Mouse (Mus musculus) liver, embryonic 12.5 days (tissue): ENCODE measurements at regions not wholly inside any gene's neighbourhood (a gene's known extent, or its start where the extent isn't known, plus 50 kb on each side); places are given as distances from the start of the nearest gene placed in this dataset.

Source experiments
- ATAC-seq: fragments of 200-750 bp; cut with Nextera tagmentation; 2 replicates; pipeline ENCODE4 v1.8.0; 2017; ENCODE audit warnings: moderate number of reproducible peaks, mild to moderate bottlenecking, moderate library complexity
- H3K27ac ChIP-seq: fragments of 300-500 bp; sonication (generic); 2 replicates; pipeline ENCODE4 v1.5.1; 2016; ENCODE audit warnings: mild to moderate bottlenecking
- H3K27me3 ChIP-seq: fragments of 300-500 bp; sonication (generic); replicated peaks from 2 replicates; pipeline ENCODE4 v1.6.1; 2016; ENCODE audit warnings: mild to moderate bottlenecking, moderate library complexity
- H3K36me3 ChIP-seq: fragments of 300-500 bp; sonication (generic); 2 replicates; pipeline ENCODE4 v1.6.1; 2016; ENCODE audit warnings: mild to moderate bottlenecking, moderate library complexity
- H3K4me1 ChIP-seq: fragments of 300-500 bp; sonication (generic); 2 replicates; pipeline ENCODE4 v1.6.1; 2016
- H3K4me2 ChIP-seq: fragments of 300-500 bp; sonication (generic); 2 replicates; pipeline ENCODE4 v1.6.1; 2016; ENCODE audit warnings: mild to moderate bottlenecking, moderate library complexity
- H3K4me3 ChIP-seq: fragments of 300-500 bp; sonication (generic); 2 replicates; pipeline ENCODE4 v1.5.1; 2016; ENCODE audit warnings: mild to moderate bottlenecking, moderate library complexity
- H3K9ac ChIP-seq: fragments of 300-500 bp; sonication (generic); 2 replicates; pipeline ENCODE4 v1.6.1; 2016; ENCODE audit warnings: mild to moderate bottlenecking, moderate library complexity
- H3K9me3 ChIP-seq: fragments of 300-500 bp; sonication (generic); replicated peaks from 2 replicates; pipeline ENCODE4 v1.6.1; 2016; ENCODE audit warnings: mild to moderate bottlenecking, moderate library complexity
- WGBS: fragments of 180-500 bp; shearing (Covaris S2); methylation state at CpG from one replicate; pipeline ENCODE4 v1.1.7; 2016; ENCODE audit not compliant: insufficient replicate concordance; 5-methylcytosine and 5-hydroxymethylcytosine counted together

DNA sequence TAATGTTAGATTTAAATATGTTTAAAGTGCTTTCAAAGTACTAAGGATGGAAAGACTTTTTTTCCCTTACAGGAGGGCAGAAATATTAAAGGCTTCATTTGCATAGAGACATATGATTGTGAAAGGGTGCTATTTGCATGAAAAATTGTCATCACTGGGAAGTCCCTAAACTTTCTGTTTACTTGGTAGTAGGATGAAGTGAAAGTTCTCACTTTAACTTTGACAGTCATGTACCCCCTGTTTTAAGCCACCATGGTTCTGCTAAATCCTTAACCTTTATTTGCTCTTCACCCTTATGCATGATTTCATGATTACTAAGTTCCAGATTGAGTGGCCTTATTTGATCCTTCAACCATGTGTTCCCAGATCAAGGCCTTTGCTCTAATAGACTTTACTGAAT, 132.6 kb upstream of the Egfl6 start:
- no peak for ATAC-seq
- Histone ChIP-seq H3K36me3 (no peaks in the 10 kb centered on the region), H3K4me1 (no peaks in the 10 kb centered on the region), H3K9me3 (no peaks in the 10 kb centered on the region), H3K9ac (no peak overlapping the region), H3K4me2 (no peak overlapping the region), H3K27ac (no peak overlapping the region), H3K27me3 (peaks cover under 1% of the 10 kb centered on the region; the same call in 1 of the 2 replicates), H3K4me3 (no peak overlapping the region)

DNA sequence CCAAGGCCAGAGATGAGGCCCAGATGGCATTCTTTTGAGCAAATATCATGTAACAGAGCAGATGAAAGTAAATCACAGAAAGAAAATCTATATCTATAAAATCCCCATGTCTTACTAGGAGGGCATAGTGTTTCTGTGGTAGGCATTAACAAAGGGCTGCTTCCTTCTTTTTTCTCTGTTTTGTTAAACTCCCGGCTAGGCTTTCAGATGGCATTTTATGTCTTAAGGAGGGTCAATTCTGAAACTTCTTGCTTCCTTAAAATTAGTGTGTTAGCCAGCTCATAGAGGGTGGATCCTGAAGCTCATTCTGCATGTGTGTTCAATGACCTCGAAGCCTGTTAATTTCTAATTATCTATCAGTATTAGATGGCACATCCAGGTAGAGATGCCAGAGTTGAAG, 123.8 kb upstream of the Egfl6 start:
- H3K9ac ChIP-seq: no peak overlapping the region
- H3K4me3 ChIP-seq: no peak overlapping the region
- no peak overlapping the region for H3K27ac ChIP-seq
- ATAC-seq: no peak
- H3K27me3 ChIP-seq: no peaks in the 10 kb centered on the region
- WGBS: 57% methylated on average over 2 of the region's 2 CpGs
- H3K4me1 ChIP-seq: no peaks in the 10 kb centered on the region
- H3K36me3 ChIP-seq: no peaks in the 10 kb centered on the region
- H3K4me2 ChIP-seq: no peak overlapping the region
- H3K9me3 ChIP-seq: no peaks in the 10 kb centered on the region

DNA sequence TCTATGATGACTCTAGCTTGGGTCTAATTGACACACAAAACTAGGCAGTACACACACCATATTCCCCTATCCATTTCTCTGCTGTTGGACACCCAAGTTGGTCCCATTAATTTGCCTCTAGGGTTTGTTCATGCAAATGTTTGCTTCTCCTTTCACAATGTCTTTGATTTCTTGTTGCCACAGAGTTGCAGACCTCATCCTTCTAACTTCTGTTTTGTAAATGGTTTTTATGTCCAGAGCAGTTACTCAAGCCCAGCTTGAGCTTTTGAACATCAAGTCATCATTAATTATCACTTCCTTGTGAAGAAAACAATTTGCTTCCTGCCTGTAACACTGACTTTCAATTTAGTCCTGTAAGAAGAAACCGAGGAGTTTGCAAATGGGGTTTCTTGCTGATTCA, 122.6 kb upstream of the Egfl6 start:
- 64% methylated on average over 1 of the region's 1 CpGs for WGBS
- H3K27ac ChIP-seq: no peak overlapping the region
- no peak for ATAC-seq

DNA sequence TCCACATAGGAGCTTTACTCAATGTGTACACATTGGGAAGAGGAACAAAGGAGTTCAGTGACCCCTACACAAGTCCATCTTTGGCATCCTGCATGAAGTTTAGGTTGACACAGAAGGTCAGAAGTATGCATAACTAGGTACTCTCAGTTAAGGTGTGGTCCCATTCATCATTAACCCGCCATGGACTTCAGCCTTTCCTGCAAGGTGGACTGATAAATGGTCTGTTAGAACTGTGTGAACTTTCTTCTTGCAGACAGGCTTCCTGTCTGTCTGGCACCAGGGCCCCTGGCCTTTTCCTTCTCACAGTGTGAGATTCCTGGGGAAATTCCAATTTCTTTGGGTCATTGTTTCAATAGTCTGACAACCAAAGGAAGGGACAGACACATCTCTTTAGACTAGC, 121.5 kb upstream of the Egfl6 start:
- no peak overlapping the region for H3K4me3 ChIP-seq
- H3K9ac ChIP-seq: no peak overlapping the region
- H3K4me1 ChIP-seq: no peaks in the 10 kb centered on the region
- H3K9me3 ChIP-seq: no peaks in the 10 kb centered on the region
- no peak for ATAC-seq
- no peaks in the 10 kb centered on the region for H3K27me3 ChIP-seq
- no peak overlapping the region for H3K27ac ChIP-seq
- H3K4me2 ChIP-seq: no peak overlapping the region
- 24% methylated on average over 1 of the region's 1 CpGs for WGBS
- H3K36me3 ChIP-seq: no peaks in the 10 kb centered on the region

More for the DNA sequence above, 122.6 kb upstream of the Egfl6 start:
- Histone ChIP-seq H3K9me3 (no peaks in the 10 kb centered on the region), H3K27me3 (no peaks in the 10 kb centered on the region), H3K36me3 (no peaks in the 10 kb centered on the region), H3K9ac (no peak overlapping the region), H3K4me3 (no peak overlapping the region), H3K4me1 (no peaks in the 10 kb centered on the region), H3K4me2 (no peak overlapping the region)

DNA sequence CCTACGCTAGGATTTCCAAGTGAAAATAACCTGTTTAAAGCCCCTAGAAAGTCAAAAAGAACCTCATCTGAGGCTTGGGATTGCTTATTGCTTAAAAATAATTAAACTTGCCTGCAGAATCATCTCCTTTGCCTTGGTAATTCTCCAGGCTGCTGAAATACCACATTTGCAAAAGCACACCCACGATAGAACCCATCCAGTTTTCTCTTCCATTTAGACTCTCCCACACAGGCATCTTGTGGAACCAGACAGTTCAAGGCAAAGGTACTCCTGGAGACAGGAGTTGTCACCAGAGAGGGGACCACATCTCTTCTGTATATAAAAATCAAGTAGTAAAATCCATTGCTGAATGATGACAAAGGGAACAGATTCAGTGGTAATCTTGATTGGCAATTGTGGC, 118.8 kb upstream of the Egfl6 start:
- 64% methylated on average over 2 of the region's 2 CpGs for WGBS
- H3K27me3 ChIP-seq: no peaks in the 10 kb centered on the region
- no peaks in the 10 kb centered on the region for H3K9me3 ChIP-seq
- H3K27ac ChIP-seq: no peak overlapping the region
- no peak overlapping the region for H3K4me2 ChIP-seq
- no peak for ATAC-seq
- no peaks in the 10 kb centered on the region for H3K4me1 ChIP-seq
- H3K36me3 ChIP-seq: no peaks in the 10 kb centered on the region
- H3K9ac ChIP-seq: no peak overlapping the region
- no peak overlapping the region for H3K4me3 ChIP-seq

DNA sequence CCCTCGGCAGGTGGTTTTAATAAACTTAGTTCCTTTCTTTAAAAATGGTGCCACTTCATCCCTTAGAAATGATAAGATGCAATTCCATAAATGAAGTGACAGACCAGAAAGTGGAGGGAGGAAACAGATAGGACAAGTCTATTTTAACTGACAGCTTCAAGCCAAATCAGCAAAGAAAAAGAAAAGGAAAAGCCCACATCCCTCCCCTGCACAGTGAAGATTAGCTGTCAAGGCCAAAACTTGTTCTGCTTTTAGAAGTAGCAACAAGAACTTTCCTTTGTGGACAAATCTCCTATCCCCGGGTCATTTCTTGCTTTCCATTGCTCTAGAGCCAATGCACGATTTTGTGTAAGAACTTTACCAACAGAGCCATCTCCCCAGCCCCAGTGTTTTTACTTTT, 108.7 kb upstream of the Egfl6 start:
- 24% methylated on average over 3 of the region's 3 CpGs for WGBS
- no peaks in the 10 kb centered on the region for H3K9me3 ChIP-seq
- H3K27me3 ChIP-seq: no peaks in the 10 kb centered on the region
- no peak for ATAC-seq
- no peaks in the 10 kb centered on the region for H3K36me3 ChIP-seq
- H3K9ac ChIP-seq: no peak overlapping the region
- no peaks in the 10 kb centered on the region for H3K4me1 ChIP-seq
- H3K4me2 ChIP-seq: no peak overlapping the region
- H3K27ac ChIP-seq: no peak overlapping the region
- H3K4me3 ChIP-seq: no peak overlapping the region

DNA sequence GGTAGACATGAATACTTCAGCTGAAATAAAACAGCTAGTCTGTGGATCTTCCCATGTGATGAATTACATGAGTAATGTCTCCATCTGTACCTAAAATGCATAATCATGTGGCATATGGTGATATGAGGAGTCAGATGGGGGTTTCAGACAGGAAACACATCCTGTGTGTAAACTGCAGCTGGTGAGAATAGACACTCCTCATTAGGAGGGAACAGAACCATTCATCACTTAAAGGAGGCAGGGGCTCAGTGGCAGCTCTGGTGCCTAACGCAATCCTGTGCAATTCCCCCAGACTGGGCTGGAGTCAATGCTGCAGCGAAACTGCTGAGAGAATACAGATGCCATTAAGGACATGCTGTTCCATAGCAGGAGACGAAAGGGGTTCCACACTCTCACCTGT, 103.3 kb upstream of the Egfl6 start:
- Histone ChIP-seq H3K9ac (no peak overlapping the region), H3K4me3 (no peak overlapping the region), H3K27me3 (no peaks in the 10 kb centered on the region), H3K36me3 (no peaks in the 10 kb centered on the region), H3K9me3 (no peaks in the 10 kb centered on the region), H3K4me2 (no peak overlapping the region), H3K27ac (no peak overlapping the region), H3K4me1 (no peaks in the 10 kb centered on the region)
- ATAC-seq: no peak
- 71% methylated on average over 3 of the region's 3 CpGs for WGBS

DNA sequence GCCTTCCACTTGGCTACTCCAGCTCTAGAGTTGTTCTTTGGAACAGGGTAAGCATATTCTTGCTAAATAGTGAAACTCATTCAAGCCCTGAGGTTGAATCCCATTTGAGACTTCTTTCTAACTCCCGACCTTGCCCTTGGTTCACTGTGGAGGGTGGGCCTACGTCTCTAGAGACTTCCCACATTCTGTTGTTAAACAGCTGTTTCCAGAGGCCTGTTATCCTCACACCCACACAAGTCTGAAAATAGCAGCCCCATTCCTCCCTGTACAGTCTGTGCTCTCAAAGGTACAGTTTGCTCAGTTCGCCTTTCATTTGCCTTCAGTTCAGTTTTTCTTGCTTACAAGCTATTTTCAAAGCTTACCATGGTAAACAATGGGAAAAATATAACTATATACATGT, 87.9 kb upstream of the Egfl6 start:
- Histone ChIP-seq H3K27me3 (no peaks in the 10 kb centered on the region; the same call in 1 of the 2 replicates), H3K4me1 (peaks cover 4% of the 10 kb centered on the region; the same call in 1 of the 2 replicates), H3K36me3 (no peaks in the 10 kb centered on the region), H3K4me3 (no peak overlapping the region), H3K9me3 (no peaks in the 10 kb centered on the region), H3K27ac (no peak overlapping the region), H3K4me2 (no peak overlapping the region), H3K9ac (no peak overlapping the region)
- WGBS: 60% methylated on average over 3 of the region's 3 CpGs
- no peak for ATAC-seq

DNA sequence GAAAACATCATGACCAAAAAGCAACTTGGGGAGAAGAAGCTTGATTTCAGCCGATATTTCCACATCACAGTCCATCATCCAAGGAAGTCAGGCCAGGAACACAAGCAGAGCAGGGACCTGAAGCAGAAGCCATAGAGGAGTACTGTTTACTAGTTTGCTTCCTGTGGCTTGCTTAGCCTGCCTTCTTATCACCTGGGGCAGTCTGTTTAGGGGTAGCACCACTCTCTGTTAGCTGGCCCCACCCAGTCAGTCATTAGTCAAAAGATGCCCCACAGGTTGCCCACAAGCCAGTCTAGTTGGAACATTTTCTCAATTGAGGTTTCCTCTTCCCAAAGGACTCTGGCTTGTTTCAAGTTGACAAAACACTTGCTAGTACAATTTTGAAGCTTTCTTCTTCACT, 87.1 kb upstream of the Egfl6 start:
- Histone ChIP-seq H3K9me3 (no peaks in the 10 kb centered on the region), H3K27me3 (no peaks in the 10 kb centered on the region; the same call in 1 of the 2 replicates), H3K27ac (no peak overlapping the region), H3K9ac (no peak overlapping the region), H3K4me2 (no peak overlapping the region), H3K36me3 (no peaks in the 10 kb centered on the region), H3K4me1 (peaks cover 4% of the 10 kb centered on the region; the same call in 1 of the 2 replicates), H3K4me3 (no peak overlapping the region)
- WGBS: 81% methylated on average over 1 of the region's 1 CpGs
- peak; percentile 96 for ATAC-seq

DNA sequence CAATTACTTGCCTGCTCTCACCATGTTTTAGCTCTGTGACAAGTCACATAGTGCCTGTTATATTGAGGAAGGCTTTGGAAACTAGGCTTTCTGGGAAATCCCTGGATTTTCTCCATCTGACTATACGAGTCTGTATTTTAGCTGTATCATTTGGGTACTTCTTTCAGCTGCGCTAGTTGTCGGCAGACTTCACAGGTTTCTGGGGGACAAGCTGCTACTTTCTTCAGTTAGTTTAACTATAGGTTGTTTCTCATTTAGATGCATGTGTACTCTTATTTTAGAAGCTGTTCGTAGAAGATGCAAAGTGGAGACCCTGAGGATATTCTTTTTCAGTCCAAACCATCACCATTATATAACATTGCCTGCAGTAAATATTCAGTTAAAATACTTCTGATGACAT, 86.3 kb upstream of the Egfl6 start:
- no peak for ATAC-seq
- WGBS: 82% methylated on average over 4 of the region's 4 CpGs
- Histone ChIP-seq H3K27ac (no peak overlapping the region), H3K4me2 (no peak overlapping the region), H3K4me1 (peaks cover 4% of the 10 kb centered on the region; the same call in 1 of the 2 replicates), H3K36me3 (no peaks in the 10 kb centered on the region), H3K9me3 (no peaks in the 10 kb centered on the region), H3K4me3 (no peak overlapping the region), H3K27me3 (no peaks in the 10 kb centered on the region; the same call in 1 of the 2 replicates), H3K9ac (no peak overlapping the region)

DNA sequence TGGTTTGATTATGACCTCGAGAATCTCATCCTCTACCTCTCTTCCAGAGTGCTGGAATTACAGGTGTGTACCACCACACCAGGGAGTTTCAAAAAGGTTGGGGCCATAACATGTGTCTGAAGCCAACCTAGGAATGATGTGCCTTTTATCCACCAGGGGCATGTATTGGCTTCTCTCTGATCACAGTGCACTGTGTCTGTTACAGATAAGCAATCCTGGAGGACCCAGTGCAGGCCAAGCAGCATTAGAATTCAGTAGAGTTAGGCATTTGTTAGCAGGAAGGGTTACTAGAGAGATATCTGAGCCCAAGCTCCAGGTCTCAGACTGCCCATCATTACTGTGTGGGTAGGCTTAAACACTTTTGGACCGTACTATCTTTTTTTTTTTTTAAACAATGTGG, 80.8 kb upstream of the Egfl6 start:
- H3K4me3 ChIP-seq: no peak overlapping the region
- H3K4me2 ChIP-seq: no peak overlapping the region
- no peaks in the 10 kb centered on the region for H3K9me3 ChIP-seq
- ATAC-seq: peak; percentile 68
- no peak overlapping the region for H3K9ac ChIP-seq
- 43% methylated on average over 2 of the region's 2 CpGs for WGBS
- no peak overlapping the region for H3K27ac ChIP-seq
- H3K27me3 ChIP-seq: no peaks in the 10 kb centered on the region; the same call in 1 of the 2 replicates
- no peaks in the 10 kb centered on the region; the same call in 1 of the 2 replicates for H3K4me1 ChIP-seq
- no peaks in the 10 kb centered on the region for H3K36me3 ChIP-seq

DNA sequence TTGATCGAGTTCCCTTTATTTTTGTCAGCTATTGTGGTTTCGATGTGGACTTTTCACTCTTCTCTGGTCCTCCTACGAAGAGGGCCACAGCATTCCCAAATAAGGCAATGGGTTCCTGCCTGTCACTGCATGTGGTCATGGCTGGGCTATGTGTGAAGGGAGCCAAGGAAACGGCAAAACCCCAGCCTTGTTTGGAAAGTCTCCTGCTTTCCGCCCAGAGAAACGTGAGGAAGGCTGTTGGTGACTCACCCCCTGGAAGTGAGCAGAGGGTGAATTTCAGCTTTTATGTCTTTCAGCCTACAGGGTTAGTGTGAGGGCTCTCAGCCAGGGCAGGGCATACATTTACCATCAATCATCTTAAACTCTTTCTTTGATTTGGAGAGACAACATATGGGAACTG, 76.3 kb upstream of the Egfl6 start:
- Histone ChIP-seq H3K36me3 (no peaks in the 10 kb centered on the region), H3K4me3 (no peak overlapping the region), H3K4me2 (peak overlapping the region; percentile 58; the same call in 1 of the 2 replicates), H3K9ac (no peak overlapping the region), H3K9me3 (no peaks in the 10 kb centered on the region), H3K4me1 (no peaks in the 10 kb centered on the region; the same call in 1 of the 2 replicates), H3K27ac (no peak overlapping the region), H3K27me3 (0 out of 2 replicates have a peak, but pooled peaks cover 10% of the 10 kb centered on the region)
- 29% methylated on average over 6 of the region's 6 CpGs for WGBS
- ATAC-seq: no peak

DNA sequence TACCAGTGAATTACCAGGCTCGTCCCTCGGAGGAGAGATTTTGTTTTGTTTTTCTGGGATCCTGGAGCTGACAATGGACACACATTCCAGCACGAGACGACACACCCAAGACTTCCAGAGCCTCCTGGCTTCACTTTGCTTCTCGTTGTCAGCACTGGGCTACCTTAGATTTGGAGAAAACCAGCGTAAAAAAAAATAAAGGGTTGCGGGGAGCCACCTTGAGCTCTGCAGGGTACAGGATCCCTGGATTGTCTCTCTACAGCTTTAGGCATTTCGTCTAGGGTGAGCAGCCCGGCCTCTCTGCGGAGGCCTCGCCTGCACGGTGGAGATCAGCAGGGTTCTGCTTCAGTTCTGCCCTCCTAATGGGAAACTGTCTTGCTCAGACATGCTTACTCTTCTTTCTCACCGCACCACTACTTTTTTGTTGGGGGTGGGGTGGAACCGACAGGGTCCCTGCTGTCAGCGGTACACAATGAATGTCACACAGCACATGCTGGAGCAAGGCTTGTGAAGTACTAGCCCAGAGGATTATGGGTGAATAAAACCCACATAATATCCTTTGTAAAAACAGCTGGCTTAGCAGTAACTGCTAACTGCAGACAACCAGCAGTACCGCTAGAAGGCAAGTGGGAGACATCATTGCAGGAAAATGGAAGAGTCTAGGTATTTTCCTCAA, 75.7 kb upstream of the Egfl6 start:
- Histone ChIP-seq H3K27me3 (peaks cover 10% of the 10 kb centered on the region; the same call in 1 of the 2 replicates), H3K4me2 (peak overlapping the region; percentile 58), H3K9me3 (no peaks in the 10 kb centered on the region), H3K9ac (no peak overlapping the region), H3K27ac (0 out of 2 replicates have a peak overlapping the region, but pooled peaks have one; percentile 6), H3K36me3 (no peaks in the 10 kb centered on the region), H3K4me1 (no peaks in the 10 kb centered on the region; the same call in 1 of the 2 replicates), H3K4me3 (peak overlapping the region; percentile 31)
- 14% methylated on average over 16 of the region's 16 CpGs for WGBS
- ATAC-seq: no peak
